28 mouse cellular contexts compared by ENCODE assay signal in the genomic region with DNA sequence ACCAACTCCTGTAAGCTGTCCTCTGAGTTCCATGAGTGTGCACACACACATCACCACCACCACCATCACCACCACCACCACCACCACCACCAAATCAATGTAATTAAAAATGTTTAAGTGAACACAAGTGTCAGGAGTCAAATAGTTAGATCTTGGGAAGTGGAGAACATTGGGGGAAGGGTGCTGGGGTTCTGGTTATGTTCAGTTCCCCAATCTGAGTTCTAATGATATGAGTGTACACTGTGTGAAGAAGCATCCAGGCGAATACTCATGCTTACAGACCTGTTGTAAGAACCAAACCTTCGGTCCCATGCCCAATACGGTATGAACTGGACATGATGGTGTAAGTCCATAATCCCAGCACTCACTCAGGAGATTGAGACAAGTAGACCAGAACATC.
"Had no signal": no experiment of that assay in that cellular context is flagged by ENCODE, and none has a peak within 500 bp of the region (broad histone marks: within the 10 kb centered on the region; RNA-seq: fewer than 3 reads in every experiment).

No protein-coding gene starts in this region.

- H3K27me3 ChIP-seq: embryonic facial prominence, embryonic 12.5 days; embryonic facial prominence, embryonic 13.5 days; embryonic facial prominence, embryonic 15.5 days; forebrain, embryonic 12.5 days; forebrain, embryonic 13.5 days; forebrain, embryonic 15.5 days had no signal

- DNase-seq: cerebellum, adult 9-10 months; cerebellum, adult 9-11 months; cerebellum, postnatal 10 days; cerebellum, postnatal 14 days; cerebellum, postnatal 25 days; cerebellum, postnatal 36 days; embryo, embryonic 11 days; forebrain, postnatal 0 days; gastrocnemius, adult 2 months; gastrocnemius, postnatal 10 days; gastrocnemius, postnatal 14 days; gastrocnemius, postnatal 25 days; gastrocnemius, postnatal 36 days; heart, adult 11 months; heart, adult 18-20 months; heart, adult 2 months had no signal

- H3K4me2 ChIP-seq: embryonic facial prominence, embryonic 12.5 days; embryonic facial prominence, embryonic 13.5 days; embryonic facial prominence, embryonic 15.5 days; forebrain, embryonic 12.5 days; forebrain, embryonic 13.5 days; forebrain, embryonic 15.5 days had no signal

- H3K4me1 ChIP-seq: embryonic facial prominence, embryonic 12.5 days; forebrain, embryonic 12.5 days; forebrain, embryonic 13.5 days; forebrain, embryonic 15.5 days had no signal

- H3K4me3 ChIP-seq: embryonic facial prominence, embryonic 10.5 days; embryonic facial prominence, embryonic 12.5 days; embryonic facial prominence, embryonic 13.5 days; embryonic facial prominence, embryonic 15.5 days; erythroblast, embryonic 14.5 days; forebrain, embryonic 10.5 days; forebrain, embryonic 12.5 days; forebrain, embryonic 13.5 days; forebrain, embryonic 15.5 days; gastrocnemius, adult 2 months; heart, adult 2 months; heart, embryonic 10.5 days had no signal

- ATAC-seq: forebrain, embryonic 13.5 days; forebrain, embryonic 14.5 days; forebrain, embryonic 15.5 days; forebrain, embryonic 16.5 days; forebrain, postnatal 0 days had no signal

- H3K9ac ChIP-seq: embryonic facial prominence, embryonic 12.5 days; embryonic facial prominence, embryonic 13.5 days; embryonic facial prominence, embryonic 15.5 days; forebrain, embryonic 12.5 days; forebrain, embryonic 13.5 days; forebrain, embryonic 15.5 days; forebrain, postnatal 0 days had no signal

- H3K27ac ChIP-seq: embryonic facial prominence, embryonic 10.5 days; embryonic facial prominence, embryonic 12.5 days; embryonic facial prominence, embryonic 13.5 days; embryonic facial prominence, embryonic 15.5 days; forebrain, embryonic 10.5 days; forebrain, embryonic 12.5 days; forebrain, embryonic 13.5 days; forebrain, embryonic 15.5 days; heart, adult 2 months; heart, embryonic 10.5 days had no signal

- H3K36me3 ChIP-seq: embryonic facial prominence, embryonic 10.5 days; embryonic facial prominence, embryonic 12.5 days; embryonic facial prominence, embryonic 13.5 days; embryonic facial prominence, embryonic 15.5 days; forebrain, embryonic 10.5 days; forebrain, embryonic 12.5 days; forebrain, embryonic 15.5 days; heart, embryonic 10.5 days had no signal

- H3K9me3 ChIP-seq: embryonic facial prominence, embryonic 10.5 days; embryonic facial prominence, embryonic 12.5 days; embryonic facial prominence, embryonic 13.5 days; embryonic facial prominence, embryonic 15.5 days; forebrain, embryonic 10.5 days; forebrain, embryonic 12.5 days; forebrain, embryonic 13.5 days; forebrain, embryonic 15.5 days; heart, embryonic 10.5 days had no signal
